Mouse (Mus musculus): ENCODE results near the gene Prickle2. TPM values are rescaled to one million over a fixed set of nuclear protein-coding genes. Genes with fewer than 3 reads are reported as not detected.

Prickle2 gene
- total and polyA plus RNA-seq, 3 experiments: 0.05 TPM; not detected in 2

GRCm38 (mm10) chr6:92424991-92425390 is 281.0 kb downstream of the Prickle2 start:
- Histone ChIP-seq H3K4me1 (ENCODE audit: insufficient read depth, low read depth, low read length) (no peaks in the 10 kb centered on the region), H3K4me3 (ENCODE audit: low read depth, low read length) (no peak overlapping the region), H3K9me3 (replicated peaks) (no peaks in the 10 kb centered on the region), H3K36me3 (replicated peaks) (no peaks in the 10 kb centered on the region), H3K27me3 (ENCODE audit: insufficient read depth, low read length) (peaks cover 2% of the 10 kb centered on the region; the same call in 1 of the 2 replicates)
- ATAC-seq (ENCODE audit: extremely low read depth, insufficient number of reproducible peaks, low FRiP score, poor library complexity, severe bottlenecking): no peak
- TF ChIP-seq GATA1 (IDR thresholded peaks at IDR 0.05; ENCODE audit: borderline replicate concordance, low read length): no peak
- TF ChIP-seq GATA2 (IDR thresholded peaks at IDR 0.05; ENCODE audit: borderline replicate concordance, low read depth, low read length): no peak
- TF ChIP-seq POLR2AphosphoS5 (IDR thresholded peaks at IDR 0.05; ENCODE audit: insufficient replicate concordance, low read depth, low read length): no peak
- no peak for TF ChIP-seq TAL1 (conservative IDR thresholded peaks at IDR 0.05; ENCODE audit: low read depth, low read length)
- TF ChIP-seq CTCF (IDR thresholded peaks at IDR 0.05; ENCODE audit: low read depth, low read length): no peak
- DNase-seq (ENCODE audit: low spot score): no peak

- H3K36me3 ChIP-seq (replicated peaks): no peaks in the 10 kb centered on the region
These were observed 283.7 kb downstream of the Prickle2 start for GRCm38 (mm10) chr6:92422286-92422685.

GRCm38 (mm10) chr6:92420106-92420505 is 285.8 kb downstream of the Prickle2 start:
- H3K4me3 ChIP-seq (ENCODE audit: low read depth, low read length): no peak overlapping the region

More at GRCm38 (mm10) chr6:92422286-92422685, 283.7 kb downstream of the Prickle2 start:
- Histone ChIP-seq H3K4me3 (ENCODE audit: low read depth, low read length) (no peak overlapping the region), H3K27me3 (ENCODE audit: insufficient read depth, low read length) (peaks cover 2% of the 10 kb centered on the region; the same call in 1 of the 2 replicates), H3K9me3 (replicated peaks) (no peaks in the 10 kb centered on the region), H3K4me1 (ENCODE audit: insufficient read depth, low read depth, low read length) (no peaks in the 10 kb centered on the region)
- no peak for DNase-seq (ENCODE audit: low spot score)
- ATAC-seq (ENCODE audit: extremely low read depth, insufficient number of reproducible peaks, low FRiP score, poor library complexity, severe bottlenecking): no peak
- no peak for TF ChIP-seq POLR2AphosphoS5 (IDR thresholded peaks at IDR 0.05; ENCODE audit: insufficient replicate concordance, low read depth, low read length)
- no peak for TF ChIP-seq TAL1 (conservative IDR thresholded peaks at IDR 0.05; ENCODE audit: low read depth, low read length)
- no peak for TF ChIP-seq GATA1 (IDR thresholded peaks at IDR 0.05; ENCODE audit: borderline replicate concordance, low read length)
- TF ChIP-seq GATA2 (IDR thresholded peaks at IDR 0.05; ENCODE audit: borderline replicate concordance, low read depth, low read length): no peak
- peak; percentile 31; the same call in 1 of the 2 replicates for TF ChIP-seq CTCF (IDR thresholded peaks at IDR 0.05; ENCODE audit: low read depth, low read length)

GRCm38 (mm10) chr6:92415405-92415755 is 290.6 kb downstream of the Prickle2 start:
- Histone ChIP-seq H3K9me3 (replicated peaks) (no peaks in the 10 kb centered on the region), H3K36me3 (replicated peaks) (no peaks in the 10 kb centered on the region)
- ATAC-seq (ENCODE audit: extremely low read depth, insufficient number of reproducible peaks, low FRiP score, poor library complexity, severe bottlenecking): no peak

More at GRCm38 (mm10) chr6:92420106-92420505, 285.8 kb downstream of the Prickle2 start:
- ATAC-seq (ENCODE audit: extremely low read depth, insufficient number of reproducible peaks, low FRiP score, poor library complexity, severe bottlenecking) (no peak), DNase-seq (ENCODE audit: low spot score) (no peak)
- Histone ChIP-seq H3K27me3 (ENCODE audit: insufficient read depth, low read length) (no peaks in the 10 kb centered on the region), H3K9me3 (replicated peaks) (no peaks in the 10 kb centered on the region), H3K4me1 (ENCODE audit: insufficient read depth, low read depth, low read length) (no peaks in the 10 kb centered on the region), H3K36me3 (replicated peaks) (no peaks in the 10 kb centered on the region)
- no peak for TF ChIP-seq POLR2AphosphoS5 (IDR thresholded peaks at IDR 0.05; ENCODE audit: insufficient replicate concordance, low read depth, low read length)
- TF ChIP-seq GATA1 (IDR thresholded peaks at IDR 0.05; ENCODE audit: borderline replicate concordance, low read length): no peak
- TF ChIP-seq CTCF (IDR thresholded peaks at IDR 0.05; ENCODE audit: low read depth, low read length): no peak
- TF ChIP-seq GATA2 (IDR thresholded peaks at IDR 0.05; ENCODE audit: borderline replicate concordance, low read depth, low read length): no peak
- no peak for TF ChIP-seq TAL1 (conservative IDR thresholded peaks at IDR 0.05; ENCODE audit: low read depth, low read length)

GRCm38 (mm10) chr6:92414478-92415404 is 291.2 kb downstream of the Prickle2 start:
- H3K9me3 ChIP-seq (replicated peaks): no peaks in the 10 kb centered on the region
- DNase-seq (ENCODE audit: low spot score): no peak
- no peaks in the 10 kb centered on the region for H3K4me1 ChIP-seq (ENCODE audit: insufficient read depth, low read depth, low read length)
- no peaks in the 10 kb centered on the region for H3K36me3 ChIP-seq (replicated peaks)
- no peak for ATAC-seq (ENCODE audit: extremely low read depth, insufficient number of reproducible peaks, low FRiP score, poor library complexity, severe bottlenecking)
- TF ChIP-seq GATA1 (IDR thresholded peaks at IDR 0.05; ENCODE audit: borderline replicate concordance, low read length) (no peak), GATA2 (IDR thresholded peaks at IDR 0.05; ENCODE audit: borderline replicate concordance, low read depth, low read length) (no peak), POLR2AphosphoS5 (IDR thresholded peaks at IDR 0.05; ENCODE audit: insufficient replicate concordance, low read depth, low read length) (no peak), TAL1 (conservative IDR thresholded peaks at IDR 0.05; ENCODE audit: low read depth, low read length) (no peak), CTCF (IDR thresholded peaks at IDR 0.05; ENCODE audit: low read depth, low read length) (no peak)
- H3K4me3 ChIP-seq (ENCODE audit: low read depth, low read length): no peak overlapping the region
- H3K27me3 ChIP-seq (ENCODE audit: insufficient read depth, low read length): no peaks in the 10 kb centered on the region; the same call in 1 of the 2 replicates

More at GRCm38 (mm10) chr6:92415405-92415755, 290.6 kb downstream of the Prickle2 start:
- TF ChIP-seq TAL1 (conservative IDR thresholded peaks at IDR 0.05; ENCODE audit: low read depth, low read length): no peak
- no peak for TF ChIP-seq CTCF (IDR thresholded peaks at IDR 0.05; ENCODE audit: low read depth, low read length)
- TF ChIP-seq GATA1 (IDR thresholded peaks at IDR 0.05; ENCODE audit: borderline replicate concordance, low read length): no peak
- no peak for TF ChIP-seq POLR2AphosphoS5 (IDR thresholded peaks at IDR 0.05; ENCODE audit: insufficient replicate concordance, low read depth, low read length)
- no peak for TF ChIP-seq GATA2 (IDR thresholded peaks at IDR 0.05; ENCODE audit: borderline replicate concordance, low read depth, low read length)
- no peak overlapping the region for H3K4me3 ChIP-seq (ENCODE audit: low read depth, low read length)
- DNase-seq (ENCODE audit: low spot score): no peak
- no peaks in the 10 kb centered on the region; the same call in 1 of the 2 replicates for H3K27me3 ChIP-seq (ENCODE audit: insufficient read depth, low read length)
- no peaks in the 10 kb centered on the region for H3K4me1 ChIP-seq (ENCODE audit: insufficient read depth, low read depth, low read length)

- no peak for ATAC-seq (ENCODE audit: extremely low read depth, insufficient number of reproducible peaks, low FRiP score, poor library complexity, severe bottlenecking)
These were observed 292.0 kb downstream of the Prickle2 start for GRCm38 (mm10) chr6:92413982-92414381.

More at GRCm38 (mm10) chr6:92413982-92414381, 292.0 kb downstream of the Prickle2 start:
- TF ChIP-seq POLR2AphosphoS5 (IDR thresholded peaks at IDR 0.05; ENCODE audit: insufficient replicate concordance, low read depth, low read length): no peak
- TF ChIP-seq GATA2 (IDR thresholded peaks at IDR 0.05; ENCODE audit: borderline replicate concordance, low read depth, low read length): no peak
- TF ChIP-seq TAL1 (conservative IDR thresholded peaks at IDR 0.05; ENCODE audit: low read depth, low read length): no peak
- no peak for TF ChIP-seq GATA1 (IDR thresholded peaks at IDR 0.05; ENCODE audit: borderline replicate concordance, low read length)
- TF ChIP-seq CTCF (IDR thresholded peaks at IDR 0.05; ENCODE audit: low read depth, low read length): no peak
- no peaks in the 10 kb centered on the region for H3K36me3 ChIP-seq (replicated peaks)
- H3K4me1 ChIP-seq (ENCODE audit: insufficient read depth, low read depth, low read length): no peaks in the 10 kb centered on the region
- no peak for DNase-seq (ENCODE audit: low spot score)
- no peaks in the 10 kb centered on the region; the same call in 1 of the 2 replicates for H3K27me3 ChIP-seq (ENCODE audit: insufficient read depth, low read length)
- no peaks in the 10 kb centered on the region for H3K9me3 ChIP-seq (replicated peaks)
- no peak overlapping the region for H3K4me3 ChIP-seq (ENCODE audit: low read depth, low read length)

Measured in G1E (cell line).